Mouse (Mus musculus) heart, adult 2 months (tissue): ENCODE results near the gene Pdia2.

Experiments used
- CTCF ChIP-seq: fragments of 200-600 bp; IDR thresholded peaks from 2 replicates; pipeline ENCODE4 v1.8.1; 2022; ENCODE audit warnings: antibody characterized with exemption, mild to moderate bottlenecking, moderate library complexity
- EP300 ChIP-seq: fragments of 200-500 bp; IDR thresholded peaks from 2 replicates; pipeline ENCODE4 v1.6.1; 2011; ENCODE audit warnings: low read depth, low read length, control low read depth; ENCODE audit not compliant: insufficient read depth
- POLR2A ChIP-seq: fragments of 200-500 bp; IDR thresholded peaks from 2 replicates; pipeline ENCODE4 v1.6.1; 2011; ENCODE audit warnings: mild to moderate bottlenecking, low read depth, low read length, control low read depth; ENCODE audit not compliant: insufficient read depth

GRCm38 (mm10) chr17:26188091-26188805 is 10.6 kb downstream of the Pdia2 start:
- TF ChIP-seq POLR2A (no peak), CTCF (no peak), EP300 (no peak)
